Mouse (Mus musculus) kidney, postnatal 0 days (tissue): ENCODE measurements at regions not wholly inside any gene's neighbourhood (a gene's known extent, or its start where the extent isn't known, plus 50 kb on each side); places are given as distances from the start of the nearest gene placed in this dataset.

Experiments
- ATAC-seq: fragments of 200-750 bp; cut with Nextera tagmentation; replicated peaks from 2 replicates; pipeline ENCODE4 v1.8.0; 2017; ENCODE audit warnings: low read depth, moderate number of reproducible peaks, moderate TSS enrichment, moderate library complexity; ENCODE audit not compliant: low FRiP score
- DNase-seq: peaks from one replicate; pipeline ENCODE4 v3.0.0-alpha.2; 2016; ENCODE audit warnings: low spot score
- H3K27ac ChIP-seq: fragments of 300-500 bp; sonication (generic); 2 replicates; pipeline ENCODE4 v1.5.1; 2014; ENCODE audit warnings: mild to moderate bottlenecking
- H3K27me3 ChIP-seq: fragments of 300-500 bp; sonication (generic); 2 replicates; pipeline ENCODE4 v1.6.1; 2014; ENCODE audit warnings: low read length, mixed read lengths; ENCODE audit not compliant: insufficient read depth
- H3K36me3 ChIP-seq: fragments of 300-500 bp; sonication (generic); 2 replicates; pipeline ENCODE4 v1.6.1; 2014; ENCODE audit warnings: low read length, mixed read lengths; ENCODE audit not compliant: insufficient read depth
- H3K4me1 ChIP-seq: fragments of 300-500 bp; sonication (generic); replicated peaks from 2 replicates; pipeline ENCODE4 v1.6.1; 2014; ENCODE audit warnings: antibody characterized with exemption, low read length, mixed read lengths; ENCODE audit not compliant: insufficient read depth
- H3K4me2 ChIP-seq: fragments of 300-500 bp; sonication (generic); 2 replicates; pipeline ENCODE4 v1.6.1; 2014; ENCODE audit warnings: mild to moderate bottlenecking, low read length, moderate library complexity, mixed read lengths
- H3K4me3 ChIP-seq: fragments of 300-500 bp; sonication (generic); replicated peaks from 2 replicates; pipeline ENCODE4 v1.5.1; 2014; ENCODE audit warnings: low read depth, low read length
- H3K9ac ChIP-seq: fragments of 300-500 bp; sonication (generic); 2 replicates; pipeline ENCODE4 v1.6.1; 2014; ENCODE audit warnings: low read depth, low read length
- H3K9me3 ChIP-seq: fragments of 300-500 bp; sonication (generic); replicated peaks from 2 replicates; pipeline ENCODE4 v1.6.1; 2016; ENCODE audit warnings: low read length, inconsistent platforms, mixed read lengths
- CTCF ChIP-seq: IDR thresholded peaks from 2 replicates; pipeline ENCODE4 v1.5.1; 2016; ENCODE audit warnings: antibody characterized with exemption, low read depth, mild to moderate bottlenecking, moderate library complexity
- WGBS: fragments of 180-500 bp; shearing (Covaris S2); extraction: QIAGEN DNeasy Blood & Tissue Kit; methylation state at CpG from one replicate; pipeline ENCODE4 v1.1.7; 2014; 5-methylcytosine and 5-hydroxymethylcytosine counted together

DNA sequence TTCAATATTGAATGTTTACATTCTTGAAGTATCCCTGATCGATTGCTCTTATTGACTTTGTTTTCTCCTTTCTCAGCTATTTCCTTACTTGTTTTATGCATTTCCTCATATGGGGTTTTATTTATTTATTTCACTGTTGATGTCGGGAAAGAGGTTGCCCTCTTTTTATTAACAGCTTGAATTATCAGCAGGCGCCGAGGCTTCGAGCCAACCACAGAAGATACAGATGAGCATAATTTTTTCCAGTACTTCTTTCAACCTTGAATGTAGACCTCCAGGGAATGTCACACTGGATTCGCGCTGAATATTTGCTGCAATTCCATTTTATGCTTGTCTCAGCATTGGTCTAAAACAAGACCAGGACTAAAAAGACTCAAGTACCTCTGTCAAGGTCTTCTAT lies 183.4 kb upstream of the Cntn6 start:
- no peaks in the 10 kb centered on the region for H3K4me1 ChIP-seq

DNA sequence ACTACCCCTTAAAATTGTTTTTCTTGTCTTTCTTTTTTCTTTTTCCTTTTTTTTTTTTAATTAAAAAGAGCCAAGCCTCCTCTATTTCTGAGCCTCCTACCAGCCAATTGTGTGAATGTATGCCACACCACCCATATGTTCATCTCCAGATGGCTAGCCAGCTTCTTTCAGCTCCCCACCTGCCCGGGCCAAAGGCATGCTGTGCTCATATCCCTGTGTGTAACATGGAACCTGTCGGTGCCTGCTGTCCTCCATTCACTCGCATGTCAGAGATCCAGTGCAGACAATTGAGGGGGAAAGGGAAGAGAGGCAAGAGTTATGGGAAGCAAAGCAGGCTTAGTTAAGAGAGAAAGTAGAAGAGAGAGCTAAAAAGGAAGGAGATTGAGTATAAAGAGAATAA lies 179.6 kb upstream of the Cntn6 start:
- Histone ChIP-seq H3K27ac (no peak overlapping the region), H3K36me3 (no peaks in the 10 kb centered on the region), H3K9me3 (no peaks in the 10 kb centered on the region), H3K4me1 (no peaks in the 10 kb centered on the region), H3K4me2 (no peak overlapping the region), H3K27me3 (no peaks in the 10 kb centered on the region), H3K9ac (no peak overlapping the region), H3K4me3 (no peak overlapping the region)
- no peak for ATAC-seq
- TF ChIP-seq CTCF = no peak
- WGBS = 78% methylated on average over 3 of the region's 3 CpGs
- no peak for DNase-seq

More for the DNA sequence above, 183.4 kb upstream of the Cntn6 start:
- no peak overlapping the region for H3K4me2 ChIP-seq
- no peaks in the 10 kb centered on the region for H3K36me3 ChIP-seq
- no peaks in the 10 kb centered on the region for H3K9me3 ChIP-seq
- H3K27ac ChIP-seq = no peak overlapping the region
- ATAC-seq (no peak), DNase-seq (no peak)
- WGBS = 85% methylated on average over 7 of the region's 7 CpGs
- no peak overlapping the region for H3K9ac ChIP-seq
- H3K27me3 ChIP-seq = no peaks in the 10 kb centered on the region
- no peak for TF ChIP-seq CTCF
- no peak overlapping the region for H3K4me3 ChIP-seq

DNA sequence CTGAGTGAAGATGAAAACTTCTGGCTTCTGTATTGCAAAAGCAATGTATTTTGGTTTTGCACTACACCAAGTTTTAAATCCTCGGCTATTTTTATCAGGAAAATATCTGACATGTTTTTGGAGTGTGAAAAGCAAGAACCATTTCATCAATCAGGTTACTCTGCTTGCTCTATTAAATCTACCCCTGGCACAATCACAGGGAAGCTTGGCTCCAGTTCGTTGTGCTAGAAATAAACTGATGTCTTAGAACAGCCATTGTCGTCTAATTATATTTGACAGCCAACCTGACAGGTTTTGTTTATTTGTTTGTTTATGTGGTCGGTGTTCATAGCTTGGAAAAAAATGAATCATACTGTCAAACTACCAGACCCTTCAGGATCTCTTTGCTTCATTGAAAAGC lies 174.1 kb upstream of the Cntn6 start:
- no peak overlapping the region for H3K4me2 ChIP-seq
- H3K4me3 ChIP-seq = no peak overlapping the region
- no peak overlapping the region for H3K27ac ChIP-seq
- TF ChIP-seq CTCF = no peak
- no peaks in the 10 kb centered on the region for H3K4me1 ChIP-seq
- H3K36me3 ChIP-seq = no peaks in the 10 kb centered on the region
- no peak for ATAC-seq
- no peak for DNase-seq
- no peaks in the 10 kb centered on the region for H3K27me3 ChIP-seq
- H3K9ac ChIP-seq = no peak overlapping the region
- H3K9me3 ChIP-seq = no peaks in the 10 kb centered on the region
- WGBS = 66% methylated on average over 4 of the region's 4 CpGs

DNA sequence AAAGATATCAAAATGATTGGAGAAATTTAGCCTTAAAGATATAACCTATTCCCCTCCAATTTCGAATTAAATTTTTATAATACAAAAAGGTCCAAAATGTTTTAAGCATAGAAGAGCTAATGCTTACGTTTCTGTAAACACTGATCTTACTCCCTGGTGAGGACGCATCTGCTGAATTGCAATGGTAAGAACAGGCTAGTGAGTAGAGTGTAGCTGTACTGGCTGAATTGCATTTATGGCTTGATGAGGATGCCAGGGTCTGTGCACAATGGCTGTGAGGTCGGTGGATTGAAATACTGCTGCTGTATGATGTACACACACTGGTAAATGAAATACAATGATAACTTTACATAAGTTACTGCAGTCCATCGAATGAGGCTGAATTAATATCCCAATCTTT lies 170.4 kb upstream of the Cntn6 start:
- 79% methylated on average over 5 of the region's 5 CpGs for WGBS
- DNase-seq = no peak
- no peak overlapping the region for H3K9ac ChIP-seq
- H3K4me3 ChIP-seq = no peak overlapping the region
- no peak overlapping the region for H3K27ac ChIP-seq
- no peak for TF ChIP-seq CTCF
- H3K27me3 ChIP-seq = no peaks in the 10 kb centered on the region
- no peak overlapping the region for H3K4me2 ChIP-seq
- H3K4me1 ChIP-seq = no peaks in the 10 kb centered on the region
- H3K36me3 ChIP-seq = no peaks in the 10 kb centered on the region
- no peak for ATAC-seq
- H3K9me3 ChIP-seq = no peaks in the 10 kb centered on the region

DNA sequence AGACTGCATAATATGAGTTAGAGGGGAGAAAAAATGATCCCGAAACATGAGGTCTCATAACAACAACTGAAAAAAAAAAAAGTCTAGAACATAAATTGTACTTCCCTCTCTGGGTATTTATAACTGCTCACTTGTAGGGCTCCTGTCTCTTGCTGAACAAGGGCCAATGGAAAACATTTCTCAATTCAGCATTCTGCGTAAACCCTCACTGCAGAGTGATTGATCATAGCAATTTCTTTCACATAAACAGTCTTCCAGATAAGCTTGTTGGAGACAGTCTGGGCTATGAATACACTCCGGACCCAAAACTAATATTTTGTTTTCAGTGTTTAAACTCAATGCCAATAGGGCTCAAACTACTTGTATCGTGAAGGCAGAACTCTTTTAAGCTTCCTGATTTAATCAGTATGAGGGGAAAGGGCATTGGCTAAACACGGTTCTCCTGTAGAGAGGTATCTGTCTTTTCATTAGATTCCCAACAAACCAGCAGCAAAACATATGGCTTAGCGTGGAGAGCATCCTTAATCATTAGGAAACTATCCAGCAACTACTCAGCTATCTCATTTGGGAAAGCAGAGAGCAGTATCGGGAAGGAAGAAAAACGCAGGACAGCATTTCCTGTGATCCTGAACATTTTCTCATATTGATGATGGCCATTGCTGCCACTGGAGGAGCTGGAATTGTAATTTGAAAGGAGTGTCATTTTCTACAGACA lies 153.3 kb upstream of the Cntn6 start:
- WGBS = 59% methylated on average over 8 of the region's 8 CpGs
- H3K4me3 ChIP-seq = no peak overlapping the region
- H3K36me3 ChIP-seq = no peaks in the 10 kb centered on the region
- DNase-seq (peak; percentile 14), ATAC-seq (no peak)
- H3K27ac ChIP-seq = no peak overlapping the region
- H3K4me1 ChIP-seq = no peaks in the 10 kb centered on the region
- no peak overlapping the region for H3K9ac ChIP-seq
- H3K9me3 ChIP-seq = no peaks in the 10 kb centered on the region
- H3K27me3 ChIP-seq = no peaks in the 10 kb centered on the region
- no peak overlapping the region for H3K4me2 ChIP-seq
- no peak for TF ChIP-seq CTCF

DNA sequence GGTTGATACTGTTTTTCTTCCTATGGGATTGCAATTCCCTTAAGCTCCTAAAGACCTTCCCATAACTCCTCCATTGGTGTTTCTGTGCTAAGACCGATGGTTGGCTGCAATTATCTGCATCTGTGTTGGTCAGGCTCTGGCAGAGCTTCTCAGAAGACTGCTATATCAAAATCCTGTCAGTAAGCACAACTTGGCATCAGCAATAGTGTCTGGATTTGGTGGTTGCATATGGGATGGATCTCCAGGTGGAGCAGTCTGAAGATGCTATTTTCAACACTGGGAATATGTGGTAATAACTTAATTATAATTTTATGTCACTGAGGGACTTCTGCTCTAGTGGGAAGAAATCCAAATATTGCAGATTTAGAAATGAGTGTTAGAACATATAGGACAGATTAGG lies 148.6 kb upstream of the Cntn6 start:
- no peaks in the 10 kb centered on the region for H3K9me3 ChIP-seq
- no peak overlapping the region for H3K9ac ChIP-seq
- no peak overlapping the region for H3K27ac ChIP-seq
- no peak for DNase-seq
- no peak overlapping the region for H3K4me2 ChIP-seq
- no peaks in the 10 kb centered on the region for H3K4me1 ChIP-seq
- no peaks in the 10 kb centered on the region for H3K27me3 ChIP-seq
- H3K4me3 ChIP-seq = no peak overlapping the region
- ATAC-seq = no peak
- H3K36me3 ChIP-seq = no peaks in the 10 kb centered on the region
- no peak for TF ChIP-seq CTCF
- 57% methylated on average over 1 of the region's 1 CpGs for WGBS
